Mouse (Mus musculus) neural tube, embryonic 11.5 days (tissue): ENCODE data around the gene Traf4. TPM values are rescaled to one million over a fixed set of nuclear protein-coding genes. Genes with fewer than 3 reads are reported as not detected.
"Not testable (repeated sequence)": the region's sequence is repeated elsewhere in the genome, so short reads cannot be mapped to it uniquely, and the experiment has no call there.

ENCODE experiments used
- ATAC-seq: fragments of 200-750 bp; cut with Nextera tagmentation; 2 replicates; pipeline ENCODE4 v1.8.0; 2017; ENCODE audit warnings: moderate number of reproducible peaks, mild to moderate bottlenecking, moderate TSS enrichment, moderate library complexity; ENCODE audit not compliant: insufficient read depth, low FRiP score, low TSS enrichment
- DNase-seq: peaks from one replicate; pipeline ENCODE4 v3.0.0-alpha.2; 2015; ENCODE audit warnings: low spot score
- H3K27ac ChIP-seq: fragments of 300-500 bp; sonication (generic); 2 replicates; pipeline ENCODE4 v1.5.1; 2014; ENCODE audit warnings: low read depth, mild to moderate bottlenecking, low read length
- H3K27me3 ChIP-seq: fragments of 300-500 bp; sonication (generic); 2 replicates; pipeline ENCODE4 v1.6.1; 2014; ENCODE audit warnings: mild to moderate bottlenecking, low read length, mixed read lengths; ENCODE audit not compliant: control insufficient read depth, insufficient read depth
- H3K36me3 ChIP-seq: fragments of 300-500 bp; sonication (generic); 2 replicates; pipeline ENCODE4 v1.6.1; 2014; ENCODE audit warnings: mild to moderate bottlenecking, low read length, moderate library complexity, mixed read lengths; ENCODE audit not compliant: control insufficient read depth, insufficient read depth
- H3K4me1 ChIP-seq: fragments of 300-500 bp; sonication (generic); 2 replicates; pipeline ENCODE4 v1.6.1; 2014; ENCODE audit warnings: low read length, mixed read lengths; ENCODE audit not compliant: control insufficient read depth, insufficient read depth
- H3K4me2 ChIP-seq: fragments of 300-500 bp; sonication (generic); 2 replicates; pipeline ENCODE4 v1.6.1; 2014; ENCODE audit warnings: low read depth, mild to moderate bottlenecking, moderate library complexity
- H3K4me3 ChIP-seq: fragments of 300-500 bp; sonication (generic); 2 replicates; pipeline ENCODE4 v1.5.1; 2014; ENCODE audit warnings: low read depth, low read length
- H3K9ac ChIP-seq: fragments of 300-500 bp; sonication (generic); 2 replicates; pipeline ENCODE4 v1.6.1; 2014; ENCODE audit warnings: mild to moderate bottlenecking, low read length
- H3K9me3 ChIP-seq: fragments of 300-500 bp; sonication (generic); 2 replicates; pipeline ENCODE4 v1.6.1; 2016; ENCODE audit warnings: low read length; ENCODE audit not compliant: control insufficient read depth
- WGBS: fragments of 180-500 bp; shearing (Covaris S2); extraction: QIAGEN DNeasy Blood & Tissue Kit; methylation state at CpG from one replicate; pipeline ENCODE4 v1.1.7; 2014; 5-methylcytosine and 5-hydroxymethylcytosine counted together
- polyA plus RNA-seq: library from polyadenylated mRNA; unstranded; fragments of >200 nt; fragmentation: Nextera tagmentation; extraction: Ambion mirVana; gene quantifications from 2 replicates; pipeline ENCODE4 v1.2.1, GENCODE M21; 2014

The Traf4 gene
- polyA plus RNA-seq, 1 experiment from 2014 or later = 124 TPM

DNA sequence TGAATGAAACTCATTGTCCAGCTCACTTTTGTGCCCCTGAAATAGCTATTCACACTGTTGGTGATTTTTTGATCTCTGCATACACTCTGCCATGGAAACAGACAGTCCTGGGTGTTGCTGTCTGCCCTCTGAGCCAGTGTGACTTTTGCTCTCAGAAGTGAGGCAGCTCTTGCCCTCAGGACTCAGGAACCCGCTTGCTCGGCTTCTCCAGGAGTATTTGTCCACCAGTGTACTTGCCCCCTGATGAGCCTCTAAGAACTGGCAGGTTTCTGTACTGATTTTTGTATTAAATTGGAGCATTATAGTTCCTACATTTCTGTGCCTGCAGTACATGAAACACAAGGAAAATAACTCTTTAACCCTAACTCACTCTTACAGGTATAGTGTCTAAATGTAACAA, 21.9 kb downstream of the Traf4 start:
- H3K9ac ChIP-seq = no peak overlapping the region
- no peaks in the 10 kb centered on the region for H3K27me3 ChIP-seq
- no peak overlapping the region for H3K4me2 ChIP-seq
- no peak for DNase-seq
- 0 out of 2 replicates have a peak overlapping the region, but pooled peaks have one; percentile 20 for H3K27ac ChIP-seq
- H3K36me3 ChIP-seq = peaks cover 7% of the 10 kb centered on the region
- H3K4me1 ChIP-seq = no peaks in the 10 kb centered on the region
- H3K9me3 ChIP-seq = no peaks in the 10 kb centered on the region
- H3K4me3 ChIP-seq = no peak overlapping the region
- no peak for ATAC-seq
- 88% methylated on average over 2 of the region's 2 CpGs for WGBS

DNA sequence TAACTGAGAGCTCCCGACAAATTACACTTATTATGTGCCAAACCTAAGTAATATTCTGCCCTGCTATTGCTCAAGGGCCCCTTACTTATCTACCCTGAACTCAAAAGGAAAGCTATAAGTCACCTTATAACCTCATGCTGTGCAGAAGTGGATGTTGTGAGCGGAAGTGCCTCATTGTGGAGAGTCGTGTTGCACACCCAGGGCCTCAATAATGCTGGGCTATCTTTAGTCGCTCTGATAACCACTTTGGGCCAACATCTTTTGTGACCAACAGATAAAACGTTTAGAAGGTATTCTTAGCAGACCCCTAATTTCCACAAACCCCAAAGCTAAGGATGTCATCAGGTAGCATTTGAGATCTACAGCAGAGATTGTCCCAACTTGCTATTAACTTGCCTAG, 24.7 kb downstream of the Traf4 start:
- Histone ChIP-seq H3K9ac (no peak overlapping the region), H3K4me2 (no peak overlapping the region), H3K9me3 (no peaks in the 10 kb centered on the region), H3K27me3 (no peaks in the 10 kb centered on the region), H3K4me1 (no peaks in the 10 kb centered on the region), H3K4me3 (no peak overlapping the region), H3K36me3 (peaks cover 7% of the 10 kb centered on the region), H3K27ac (no peak overlapping the region)
- DNase-seq = no peak
- no peak for ATAC-seq
- WGBS = 80% methylated on average over 5 of the region's 5 CpGs

DNA sequence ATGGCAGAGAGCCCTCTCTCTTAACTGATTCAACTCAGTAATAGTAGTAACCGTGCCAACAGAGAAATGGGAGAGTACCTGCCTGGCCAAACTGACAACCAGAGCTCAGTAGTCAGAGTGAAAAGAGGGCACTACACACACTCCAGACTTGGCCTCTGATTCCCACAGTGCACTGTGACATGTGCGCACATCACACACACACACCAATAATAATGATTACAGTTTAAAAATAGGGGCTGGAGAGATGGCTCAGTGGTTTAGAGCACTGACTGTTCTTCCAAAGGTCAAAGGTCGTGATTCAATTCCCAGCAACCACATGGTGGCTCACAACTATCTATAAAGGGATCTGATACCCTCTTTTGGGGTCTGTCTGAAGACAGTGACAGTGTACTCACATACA, 27.4 kb downstream of the Traf4 start:
- WGBS = 86% methylated on average over 3 of the region's 3 CpGs
- no peak overlapping the region for H3K9ac ChIP-seq
- DNase-seq (no peak), ATAC-seq (no peak)
- H3K27ac ChIP-seq = no peak overlapping the region
- no peak overlapping the region for H3K4me3 ChIP-seq
- no peaks in the 10 kb centered on the region for H3K27me3 ChIP-seq
- no peaks in the 10 kb centered on the region for H3K4me1 ChIP-seq
- H3K4me2 ChIP-seq = no peak overlapping the region
- peaks cover 2% of the 10 kb centered on the region; the same call in 1 of the 2 replicates for H3K36me3 ChIP-seq
- H3K9me3 ChIP-seq = no peaks in the 10 kb centered on the region

DNA sequence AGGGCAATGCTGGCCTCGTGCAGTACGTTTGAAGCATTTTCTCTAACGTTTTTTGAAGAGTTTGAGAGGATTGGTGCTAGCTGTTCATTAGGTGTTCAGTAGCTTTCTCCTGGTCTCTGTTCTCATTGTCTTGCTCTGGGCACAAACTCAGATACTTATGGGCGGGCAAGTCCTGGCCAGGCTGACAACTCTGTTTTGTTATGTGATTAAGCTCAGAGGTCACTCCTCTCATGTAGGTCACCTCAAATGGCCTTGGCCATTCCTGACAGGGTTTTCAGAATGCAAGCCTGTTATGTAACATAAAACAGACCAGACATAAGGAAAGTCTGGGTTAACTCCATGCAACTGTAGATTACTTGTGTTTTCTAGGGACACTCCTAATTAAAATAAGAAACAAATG, 27.8 kb downstream of the Traf4 start:
- DNase-seq = no peak
- H3K9me3 ChIP-seq = no peaks in the 10 kb centered on the region
- H3K9ac ChIP-seq = no peak overlapping the region
- H3K27ac ChIP-seq = no peak overlapping the region
- whole genome bisulfite sequencing = 78% methylated on average over 4 of the region's 4 CpGs
- no peak overlapping the region for H3K4me2 ChIP-seq
- no peaks in the 10 kb centered on the region for H3K27me3 ChIP-seq
- H3K36me3 ChIP-seq = no peaks in the 10 kb centered on the region
- H3K4me3 ChIP-seq = no peak overlapping the region
- H3K4me1 ChIP-seq = no peaks in the 10 kb centered on the region
- no peak for ATAC-seq

DNA sequence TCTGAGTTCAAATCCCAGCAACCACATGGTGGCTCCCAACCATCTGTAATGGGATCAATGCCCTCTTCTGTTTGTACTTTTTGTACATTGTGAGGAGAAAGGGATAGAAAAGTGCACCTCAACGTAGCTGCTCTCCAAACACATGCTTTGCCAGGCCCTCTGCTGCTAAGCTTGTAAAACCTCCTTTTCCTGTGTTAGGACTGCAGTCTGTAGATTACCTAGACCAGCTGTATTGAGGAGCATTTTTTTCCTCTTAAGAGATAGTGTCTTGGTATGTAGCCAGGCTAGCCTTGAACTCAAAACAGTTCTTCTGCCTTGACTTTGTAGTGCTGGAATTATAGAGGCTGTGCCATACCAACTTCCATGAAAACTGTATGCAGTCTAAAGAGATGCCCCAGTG, 29.3 kb downstream of the Traf4 start:
- Histone ChIP-seq H3K36me3 (no peaks in the 10 kb centered on the region), H3K27me3 (no peaks in the 10 kb centered on the region), H3K9me3 (no peaks in the 10 kb centered on the region), H3K9ac (no peak overlapping the region), H3K4me3 (no peak overlapping the region), H3K4me1 (no peaks in the 10 kb centered on the region), H3K27ac (no peak overlapping the region), H3K4me2 (no peak overlapping the region)
- DNase-seq = no peak
- no peak for ATAC-seq
- WGBS = 87% methylated on average over 1 of the region's 1 CpGs

DNA sequence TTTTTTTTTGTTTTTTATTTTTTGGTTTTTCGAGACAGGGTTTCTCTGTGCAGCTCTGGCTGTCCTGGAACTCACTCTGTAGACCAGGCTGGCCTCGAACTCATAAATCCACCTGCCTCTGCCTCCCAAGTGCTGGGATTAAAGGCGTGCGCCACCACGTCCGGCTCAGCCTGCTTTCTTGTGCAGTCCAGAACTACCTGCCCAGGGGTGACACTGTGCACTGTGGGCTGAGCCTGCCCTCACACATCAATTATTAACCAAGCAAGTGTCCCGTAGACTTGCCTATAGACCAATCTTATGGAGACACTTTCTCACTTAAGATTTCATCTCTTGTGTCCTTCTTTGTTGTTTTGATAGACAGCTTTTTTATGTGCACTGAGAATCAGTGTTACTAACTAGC, 30.1 kb downstream of the Traf4 start:
- H3K27me3 ChIP-seq, H3K4me2 ChIP-seq, H3K9ac ChIP-seq, H3K9me3 ChIP-seq, DNase-seq, H3K4me3 ChIP-seq, H3K4me1 ChIP-seq, ATAC-seq, H3K36me3 ChIP-seq, H3K27ac ChIP-seq: not testable (repeated sequence)
- 84% methylated on average over 7 of the region's 7 CpGs for WGBS

DNA sequence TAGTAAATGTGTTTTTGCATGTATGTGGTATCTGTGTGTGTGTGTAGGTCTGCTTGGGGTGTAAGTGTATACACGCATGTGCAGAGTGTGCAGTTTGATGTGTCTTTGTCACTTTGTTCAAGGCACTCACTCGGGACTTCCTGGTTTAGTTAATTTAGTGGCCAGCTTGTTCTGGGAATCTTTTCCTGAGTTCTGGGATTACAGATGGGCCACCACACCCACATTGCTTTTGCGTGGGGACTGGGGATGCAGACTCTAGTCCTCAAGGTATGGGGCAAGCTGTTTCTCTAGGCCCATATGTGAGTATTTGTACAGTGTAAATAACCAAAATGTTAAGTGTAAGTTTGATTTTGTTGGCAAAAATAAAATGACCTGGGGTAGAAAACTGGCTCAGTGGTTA, 31.0 kb downstream of the Traf4 start:
- Histone ChIP-seq H3K9ac (no peak overlapping the region), H3K4me3 (no peak overlapping the region), H3K9me3 (no peaks in the 10 kb centered on the region), H3K4me2 (no peak overlapping the region), H3K36me3 (no peaks in the 10 kb centered on the region), H3K27me3 (no peaks in the 10 kb centered on the region), H3K4me1 (no peaks in the 10 kb centered on the region), H3K27ac (no peak overlapping the region)
- ATAC-seq = no peak
- no peak for DNase-seq
- 88% methylated on average over 3 of the region's 3 CpGs for WGBS

DNA sequence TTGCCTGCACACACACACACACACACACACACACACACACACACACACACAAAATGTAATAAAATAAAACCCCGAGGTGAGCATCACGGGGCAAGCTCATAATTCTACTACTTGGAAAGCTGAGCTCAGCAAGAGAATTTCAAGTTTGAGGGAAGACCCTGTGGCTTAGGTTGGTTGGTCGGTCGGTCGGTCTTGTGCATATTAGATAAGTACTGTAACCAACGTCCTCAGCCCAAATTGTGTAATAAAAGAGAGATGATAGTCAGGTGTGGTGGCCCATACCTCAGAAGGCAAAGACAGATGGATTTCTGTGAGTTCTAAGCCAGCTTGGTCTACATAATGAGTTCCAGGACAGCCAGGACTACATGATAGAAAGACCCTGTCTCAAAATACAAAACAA, 31.5 kb downstream of the Traf4 start:
- no peaks in the 10 kb centered on the region for H3K9me3 ChIP-seq
- 96% methylated on average over 6 of the region's 6 CpGs for WGBS
- H3K9ac ChIP-seq = no peak overlapping the region

DNA sequence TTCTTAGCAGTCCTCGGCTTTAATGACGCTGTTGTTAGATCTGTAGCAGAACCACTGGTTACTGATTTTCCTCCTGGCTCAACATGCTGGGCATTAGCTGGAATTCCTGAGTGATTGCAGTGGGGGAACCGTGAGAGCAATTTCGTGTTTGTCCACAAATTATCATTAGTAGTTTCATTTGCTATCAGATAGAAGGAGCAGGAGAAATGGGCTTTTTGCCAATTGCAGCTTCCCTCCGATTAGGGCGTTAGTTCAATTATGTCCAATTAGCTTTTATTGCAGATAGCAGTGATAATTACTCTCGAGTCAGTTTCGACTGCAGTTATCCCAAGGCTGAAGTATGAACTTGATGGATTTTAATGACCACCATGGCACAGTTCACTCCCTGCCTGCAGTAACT, 35.9 kb downstream of the Traf4 start:
- WGBS = 82% methylated on average over 8 of the region's 8 CpGs
- Histone ChIP-seq H3K9me3 (no peaks in the 10 kb centered on the region), H3K27me3 (no peaks in the 10 kb centered on the region), H3K4me3 (no peak overlapping the region), H3K4me2 (no peak overlapping the region), H3K4me1 (no peaks in the 10 kb centered on the region), H3K36me3 (no peaks in the 10 kb centered on the region), H3K27ac (no peak overlapping the region), H3K9ac (no peak overlapping the region)
- ATAC-seq (no peak), DNase-seq (no peak)

More for the DNA sequence above, 31.5 kb downstream of the Traf4 start:
- Histone ChIP-seq H3K4me2 (no peak overlapping the region), H3K27ac (no peak overlapping the region), H3K27me3 (no peaks in the 10 kb centered on the region), H3K4me1 (no peaks in the 10 kb centered on the region), H3K36me3 (no peaks in the 10 kb centered on the region), H3K4me3 (no peak overlapping the region)
- no peak for DNase-seq
- ATAC-seq = no peak
